Mouse (Mus musculus): ENCODE measurements around the gene Olfr1076.

DNA sequence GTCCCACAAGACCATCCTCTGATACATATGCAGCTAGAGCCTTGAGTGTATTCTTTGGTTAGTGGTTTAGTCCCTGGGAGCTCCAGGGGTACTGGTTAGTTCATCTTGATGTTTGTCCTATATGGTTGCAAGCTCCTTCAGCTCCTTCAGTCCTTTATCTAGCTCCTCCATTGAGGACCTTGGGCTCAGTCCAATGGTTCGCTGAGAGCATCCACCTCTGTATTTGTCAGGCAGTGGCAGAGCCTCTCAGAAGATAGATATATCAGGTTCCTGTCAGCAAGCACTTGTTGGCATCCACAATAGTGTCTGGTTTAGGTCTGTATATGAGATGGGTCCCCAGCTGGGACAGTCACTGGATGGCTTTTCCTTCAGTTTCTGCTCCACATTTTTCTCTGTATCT is 47.8 kb upstream of the Olfr1076 start:
- no peak for TF ChIP-seq POLR2A (IDR thresholded peaks at IDR 0.05; ENCODE audit: extremely low read depth, insufficient read depth, low read length)
- no peak for TF ChIP-seq CTCF (IDR thresholded peaks at IDR 0.05; ENCODE audit: low read depth, low read length)
